Mouse (Mus musculus): ENCODE data around the gene Gtf2i.
A peak's percentile ranks its signal among the peaks of the same experiment; 100 is the strongest.

The Gtf2i gene

DNA sequence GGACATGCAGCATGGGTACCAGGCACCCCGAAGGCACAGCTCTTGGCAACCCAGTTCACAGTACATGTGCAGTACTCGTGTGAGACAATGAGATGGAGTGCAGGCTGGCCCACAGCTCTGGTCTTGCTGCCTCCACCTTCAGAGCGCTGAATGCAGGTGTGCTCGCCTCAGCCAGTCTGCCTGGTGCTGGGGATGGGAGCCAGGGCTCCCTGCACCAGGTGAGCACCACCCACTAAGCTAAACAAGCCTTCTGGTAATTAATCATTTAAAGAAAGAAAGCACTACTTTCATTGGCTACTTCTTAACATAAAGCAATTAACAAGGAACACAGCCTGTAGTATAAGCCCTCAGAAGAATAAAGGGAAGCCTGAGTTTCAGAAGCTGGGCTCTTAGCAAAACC, 37.5 kb downstream of the Gtf2i start:
- DNase-seq (ENCODE audit: inconsistent ontology term), result no peak

- no peak for DNase-seq (ENCODE audit: inconsistent ontology term)
Measured at GRCm38 (mm10) chr5:134275556-134275955, 39.0 kb downstream of the Gtf2i start.

- DNase-seq (ENCODE audit: inconsistent ontology term), result no peak
Measured at GRCm38 (mm10) chr5:134275021-134275420, 39.5 kb downstream of the Gtf2i start.

GRCm38 (mm10) chr5:134273761-134274160, 40.8 kb downstream of the Gtf2i start:
- no peak for DNase-seq (ENCODE audit: inconsistent ontology term)

- no peak for DNase-seq (ENCODE audit: inconsistent ontology term)
Measured at GRCm38 (mm10) chr5:134272761-134273160, 41.8 kb downstream of the Gtf2i start.

DNA sequence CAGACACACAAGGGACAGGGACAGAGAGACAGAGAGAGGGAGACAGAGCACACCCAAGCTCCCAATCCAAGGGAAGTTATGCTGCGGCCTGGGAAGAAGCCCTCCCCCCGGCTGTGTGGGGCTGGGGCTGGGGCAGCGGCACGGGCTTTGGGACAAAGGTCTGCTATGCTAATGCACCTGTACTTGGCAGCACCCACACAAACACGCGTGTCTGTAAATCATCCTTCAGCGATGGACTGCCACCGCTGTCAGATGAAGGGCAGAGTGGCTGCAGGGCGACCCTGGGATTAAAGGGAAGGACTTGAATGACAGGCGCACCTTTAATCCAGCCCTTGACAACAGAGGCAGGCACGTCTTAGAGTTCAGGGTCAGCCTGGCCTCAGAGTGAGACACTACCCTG, 43.1 kb downstream of the Gtf2i start:
- no peak for DNase-seq (ENCODE audit: inconsistent ontology term)

DNA sequence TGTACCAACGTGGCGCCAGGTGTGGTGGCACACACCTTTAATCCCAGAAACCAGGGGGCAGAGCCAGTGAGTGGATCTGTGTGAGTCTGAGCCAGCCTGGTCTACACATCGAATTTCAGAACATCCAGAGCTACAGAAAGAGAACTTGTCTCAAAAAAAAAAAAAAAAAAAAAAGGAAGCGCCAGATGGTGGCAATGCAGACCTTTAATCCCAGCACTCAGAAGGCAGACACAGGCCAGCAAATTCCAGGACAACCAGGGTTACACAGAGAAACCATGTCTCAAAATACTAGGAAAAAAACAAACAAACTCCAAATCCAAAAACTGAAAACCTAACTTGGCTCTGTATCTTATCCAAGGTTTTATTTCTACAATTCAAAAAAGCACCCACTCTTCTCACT, 44.0 kb downstream of the Gtf2i start:
- DNase-seq (ENCODE audit: inconsistent ontology term), result no peak

GRCm38 (mm10) chr5:134269751-134270150, 44.8 kb downstream of the Gtf2i start:
- no peak for DNase-seq (ENCODE audit: inconsistent ontology term)

- DNase-seq (ENCODE audit: inconsistent ontology term), result no peak
Measured at GRCm38 (mm10) chr5:134268751-134269150, 45.8 kb downstream of the Gtf2i start.

- DNase-seq (ENCODE audit: inconsistent ontology term), result no peak
Measured at GRCm38 (mm10) chr5:134266404-134266803, 48.2 kb downstream of the Gtf2i start.

- DNase-seq (ENCODE audit: inconsistent ontology term), result no peak
Measured at GRCm38 (mm10) chr5:134265890-134266289, 48.7 kb downstream of the Gtf2i start.

DNA sequence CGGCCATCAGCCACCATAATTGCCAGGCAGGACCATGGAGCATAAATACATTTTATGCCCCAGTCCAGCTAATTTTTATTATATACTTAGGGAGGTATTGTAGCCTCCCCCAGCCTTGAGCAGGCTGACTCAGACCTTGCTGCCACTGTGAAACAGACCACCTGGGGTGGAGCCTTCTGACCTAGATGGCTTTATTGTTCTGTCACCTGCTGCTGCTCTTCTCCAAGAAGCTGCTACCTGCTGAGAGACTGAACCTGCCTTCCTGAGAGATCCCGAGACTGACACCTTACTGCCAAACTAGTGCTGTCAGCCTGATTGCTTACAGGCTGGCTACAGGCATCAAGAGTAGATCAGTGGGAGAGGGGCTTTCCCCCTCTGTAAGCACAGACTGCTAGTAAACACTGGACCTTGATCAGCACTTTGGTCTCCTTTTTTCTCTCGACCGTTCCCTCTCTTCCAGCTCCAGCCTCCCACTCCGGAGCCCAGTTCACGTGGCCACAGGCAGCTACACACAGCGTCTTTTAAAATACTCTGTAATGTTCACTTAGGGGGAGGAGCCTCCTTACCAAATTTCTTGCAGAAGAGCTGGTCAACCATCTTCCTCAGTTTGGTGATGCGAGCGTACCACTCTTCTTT, 54.4 kb downstream of the Gtf2i start:
- no peak for DNase-seq (ENCODE audit: inconsistent ontology term)

- DNase-seq (ENCODE audit: inconsistent ontology term), result no peak
Measured at GRCm38 (mm10) chr5:134258934-134259333, 55.6 kb downstream of the Gtf2i start.

DNA sequence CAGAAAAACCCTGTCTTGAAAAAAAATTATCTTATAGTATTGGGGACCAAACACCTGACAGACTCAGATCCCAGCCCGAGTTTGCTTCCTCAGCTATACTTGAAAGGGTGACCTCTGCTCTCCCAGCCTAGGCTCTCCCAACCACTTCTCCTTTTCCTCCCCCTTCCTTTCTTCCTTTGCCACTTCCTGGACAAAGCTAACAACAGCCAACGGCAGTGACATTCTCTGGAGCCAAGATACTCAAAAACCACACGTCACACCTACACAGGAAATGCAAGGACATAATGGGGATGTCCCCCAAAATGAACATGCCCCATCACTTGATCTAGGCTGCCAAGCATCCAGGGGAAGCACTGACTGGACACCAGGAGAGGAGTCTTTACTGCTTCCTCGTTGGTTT, 56.2 kb downstream of the Gtf2i start:
- no peak for DNase-seq (ENCODE audit: inconsistent ontology term)

DNA sequence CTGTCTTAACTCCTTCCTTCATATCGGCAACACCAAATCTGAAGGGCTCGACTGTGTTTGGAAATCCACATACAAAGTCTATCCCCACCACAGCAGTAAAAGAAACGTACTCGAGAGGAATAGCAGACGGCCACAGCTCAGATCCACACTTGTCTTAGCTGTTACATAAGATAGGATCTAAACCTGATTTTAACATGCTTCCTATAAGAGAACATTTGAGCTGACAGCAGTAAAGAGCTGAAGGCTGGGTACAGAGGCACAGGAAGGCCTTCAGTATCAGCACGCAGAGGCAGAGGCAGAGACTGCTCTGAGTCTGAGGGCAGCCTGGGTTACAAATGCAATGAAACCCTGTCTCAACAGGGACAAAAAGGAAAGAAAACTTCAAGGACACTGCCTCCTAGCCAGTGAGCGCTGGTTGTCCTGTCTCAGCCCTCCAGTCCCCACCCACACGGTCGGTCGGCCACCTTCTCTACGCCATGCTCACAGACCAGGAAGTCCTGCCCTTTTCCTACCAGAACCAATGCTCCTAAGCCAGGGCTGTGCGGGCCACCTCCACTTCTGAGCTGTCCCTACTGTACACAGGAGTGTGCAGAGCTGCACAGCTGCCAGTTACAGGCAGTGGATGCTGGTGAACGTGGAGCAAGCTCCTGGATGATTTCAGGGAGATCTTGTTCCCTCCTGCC, 57.1 kb downstream of the Gtf2i start:
- DNase-seq (ENCODE audit: inconsistent ontology term), result no peak

GRCm38 (mm10) chr5:134255294-134255693, 59.3 kb downstream of the Gtf2i start:
- no peak for DNase-seq (ENCODE audit: inconsistent ontology term)

GRCm38 (mm10) chr5:134253806-134254205, 60.8 kb downstream of the Gtf2i start:
- no peak for DNase-seq (ENCODE audit: inconsistent ontology term)

- no peak for DNase-seq (ENCODE audit: inconsistent ontology term)
Measured at GRCm38 (mm10) chr5:134251083-134251482, 63.5 kb downstream of the Gtf2i start.

GRCm38 (mm10) chr5:134250601-134251000, 64.0 kb downstream of the Gtf2i start:
- DNase-seq (ENCODE audit: inconsistent ontology term), result no peak

DNA sequence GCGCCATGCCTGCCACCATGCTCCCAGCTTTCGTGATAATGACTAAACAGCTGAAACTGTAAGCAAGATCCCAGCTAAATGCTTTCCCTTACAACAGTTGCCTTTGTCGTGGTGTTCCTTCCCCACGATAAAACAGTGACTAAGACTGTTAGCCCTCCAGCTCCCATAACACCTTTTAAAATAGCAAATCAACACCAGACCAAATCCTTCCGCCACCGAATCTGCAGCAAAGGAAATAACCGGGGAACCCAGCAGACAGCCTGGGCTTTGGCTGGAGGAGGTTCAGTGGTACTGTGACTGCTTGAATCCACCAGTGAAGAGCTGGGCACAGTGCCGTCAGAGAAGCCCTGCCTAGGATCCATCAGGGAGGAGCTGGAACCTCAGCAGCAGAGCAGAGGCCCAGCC, 65.3 kb downstream of the Gtf2i start:
- DNase-seq (ENCODE audit: inconsistent ontology term), result no peak

GRCm38 (mm10) chr5:134248608-134249244, 65.8 kb downstream of the Gtf2i start:
- no peak for DNase-seq (ENCODE audit: inconsistent ontology term)

DNA sequence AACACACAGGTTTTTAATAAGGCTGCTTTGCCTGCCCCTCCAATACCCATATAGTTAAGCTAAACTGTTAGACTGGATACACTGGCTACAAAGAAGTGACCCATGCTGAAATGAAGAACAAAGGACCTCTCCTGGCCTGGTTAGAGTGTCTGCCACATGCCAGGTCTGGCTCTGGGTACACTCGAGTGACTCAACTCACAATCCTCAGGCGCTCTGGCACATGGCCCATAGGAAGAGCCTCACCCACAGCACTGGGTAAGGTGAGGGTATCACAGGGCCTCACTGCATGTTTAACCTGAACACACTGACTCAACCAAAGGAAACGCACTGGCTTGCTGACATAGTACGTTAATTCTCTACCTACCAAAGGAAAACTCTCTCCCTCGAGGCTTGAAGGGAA, 68.4 kb downstream of the Gtf2i start:
- DNase-seq (ENCODE audit: inconsistent ontology term), result peak; percentile 76

- DNase-seq (ENCODE audit: inconsistent ontology term), result no peak
Measured at GRCm38 (mm10) chr5:134244890-134245289, 69.7 kb downstream of the Gtf2i start.

Data from Muller cell, postnatal 12 days (primary cell).